Mouse (Mus musculus) hematopoietic stem cell, adult 5-6 weeks (primary cell): ENCODE measurements around the gene Ednrb. TPM values are rescaled to one million over a fixed set of nuclear protein-coding genes. Genes with fewer than 3 reads are reported as not detected.
A peak's percentile ranks its signal among the peaks of the same experiment; 100 is the strongest.

ENCODE experiments used
- ATAC-seq, 2 experiments: fragments of 125-278 bp in 1 of 2; replicated peaks in 1 of 2; 2 replicates each; pipeline ENCODE4 v1.8.0; 2016 to 2017; ENCODE audit warnings: inconsistent platforms in 2 of 2, mild to moderate bottlenecking in 2 of 2, moderate number of reproducible peaks in 2 of 2, low read depth in 1 of 2, moderate TSS enrichment in 1 of 2; ENCODE audit not compliant: low FRiP score in 2 of 2, poor library complexity in 2 of 2, severe bottlenecking in 2 of 2, insufficient read depth in 1 of 2, low TSS enrichment in 1 of 2
- total RNA-seq: library from RNA; stranded (forward); fragments of 172-1452, 232-1000 nt; gene quantifications from 2 replicates; pipeline ENCODE4 v1.2.3, GENCODE M21; 2017

The Ednrb gene
- total RNA-seq, 1 experiment from 2014 or later, result 0.89 TPM

DNA sequence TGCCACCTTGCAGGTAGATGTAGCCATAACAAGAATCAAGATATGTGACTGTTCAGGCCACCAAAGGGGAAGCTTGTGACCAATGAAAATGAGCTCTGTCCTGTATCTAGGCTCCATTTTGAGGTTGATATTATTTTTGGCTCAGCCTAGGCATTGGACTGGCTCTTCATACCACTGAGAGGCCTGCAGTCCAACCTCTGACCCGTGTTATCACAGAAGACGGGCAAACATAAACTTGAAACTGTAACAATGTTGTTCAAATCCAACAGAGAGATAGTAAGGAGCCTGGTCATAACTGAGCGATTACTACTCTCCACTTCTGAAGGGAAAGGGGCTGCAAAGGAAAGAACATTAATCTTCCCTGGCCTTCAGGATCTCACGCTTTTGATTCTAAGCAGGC lies 11.7 kb downstream of the Ednrb start:
- ATAC-seq, result no peak

DNA sequence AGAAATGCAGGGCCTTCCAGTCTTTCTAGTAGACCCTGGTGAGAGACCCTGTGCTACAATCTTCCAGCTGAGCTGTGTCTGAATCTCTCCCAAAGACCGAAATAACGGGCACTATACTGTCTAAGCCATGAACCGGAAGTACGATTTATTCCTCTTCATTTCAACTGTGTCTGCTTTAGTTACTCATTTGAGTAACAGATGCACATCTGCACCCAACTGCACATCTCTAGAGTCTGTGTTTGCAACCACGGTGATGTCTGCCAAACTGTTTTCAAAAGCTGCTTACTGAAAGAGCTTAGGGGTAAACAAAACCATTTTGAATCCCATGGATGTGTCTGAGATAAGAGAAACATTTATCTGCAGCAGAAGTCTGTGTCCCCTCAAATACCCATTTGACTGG lies 13.2 kb downstream of the Ednrb start:
- ATAC-seq, result no peak

DNA sequence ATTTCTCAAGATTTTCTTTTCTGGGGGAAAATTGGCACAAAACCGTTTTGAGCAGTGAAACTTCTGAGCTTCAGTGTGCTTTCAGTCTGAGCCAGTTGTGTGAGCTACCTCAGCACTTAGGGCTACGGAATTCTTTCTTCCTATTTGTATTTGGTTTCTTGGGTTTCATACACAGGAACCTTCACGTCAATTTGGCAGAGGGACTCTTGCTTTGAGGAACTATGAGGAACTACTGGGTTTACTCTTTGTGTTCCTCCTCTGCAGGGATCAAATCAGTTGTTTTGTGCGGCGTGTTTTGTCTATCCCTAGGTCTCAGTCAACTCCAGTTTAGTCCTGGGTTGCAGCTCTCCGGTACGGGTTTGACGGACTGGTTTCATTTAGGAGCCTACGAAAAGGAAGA lies 17.9 kb downstream of the Ednrb start:
- ATAC-seq, result peak; percentile 73 to 85

DNA sequence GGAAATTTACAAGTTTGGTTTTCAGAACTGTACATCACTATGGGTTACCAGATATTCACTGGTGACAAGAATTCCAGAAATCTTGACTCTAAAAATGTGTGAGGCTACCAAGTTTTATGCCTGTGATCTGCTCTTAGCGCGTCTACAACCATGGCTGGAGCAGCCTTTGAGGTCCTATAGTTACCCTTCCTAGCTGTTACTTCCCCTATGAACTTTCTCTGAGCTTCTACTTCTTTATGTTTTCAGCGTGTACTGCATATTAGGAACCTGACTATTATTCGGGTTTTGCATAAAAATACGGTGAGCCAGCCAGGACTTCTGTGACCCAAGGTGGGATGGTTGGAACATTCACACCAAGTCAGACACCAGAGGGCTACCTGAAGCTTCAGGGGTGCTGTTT lies 18.3 kb downstream of the Ednrb start:
- ATAC-seq, result peak; percentile 29 to 54; a peak in 1 of 4 replicates

DNA sequence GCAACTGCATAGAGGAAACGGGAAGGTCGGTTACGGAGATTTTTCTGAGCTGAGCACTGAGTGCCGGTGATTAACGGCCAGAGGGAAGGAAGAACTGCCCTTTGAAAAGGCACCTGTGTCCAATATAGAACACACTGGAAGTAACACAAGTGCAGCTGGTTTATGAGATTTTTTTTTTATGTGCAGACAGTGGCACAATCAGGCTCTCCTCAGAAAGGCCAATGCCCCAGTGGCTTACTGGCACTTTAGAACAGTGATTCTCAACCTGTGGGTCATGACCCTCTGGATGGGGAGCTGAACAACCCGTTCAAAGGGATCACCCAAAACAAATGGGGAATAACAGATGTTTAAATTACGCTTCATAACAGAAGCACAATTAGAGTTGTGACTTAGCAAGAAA lies 20.7 kb downstream of the Ednrb start:
- ATAC-seq, result no peak

DNA sequence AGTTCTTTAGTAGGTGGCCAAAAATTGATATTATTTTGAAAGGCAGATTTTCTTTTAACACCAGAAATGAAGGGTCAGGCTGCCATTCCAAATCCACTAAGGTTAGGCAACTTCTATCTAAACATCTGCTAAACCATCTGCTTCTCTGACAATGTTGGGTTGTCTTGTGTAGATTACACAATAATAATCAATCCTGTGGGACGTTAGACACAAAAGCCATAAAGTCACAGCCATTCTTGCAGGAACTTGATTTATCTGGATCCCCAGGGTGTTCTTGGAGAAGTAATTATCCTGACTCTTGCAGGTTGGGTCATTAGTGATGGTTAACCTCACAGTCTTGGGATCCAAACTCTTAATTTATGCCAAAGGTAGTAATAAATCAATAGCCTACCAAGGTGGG lies 21.6 kb downstream of the Ednrb start:
- ATAC-seq, result no peak

DNA sequence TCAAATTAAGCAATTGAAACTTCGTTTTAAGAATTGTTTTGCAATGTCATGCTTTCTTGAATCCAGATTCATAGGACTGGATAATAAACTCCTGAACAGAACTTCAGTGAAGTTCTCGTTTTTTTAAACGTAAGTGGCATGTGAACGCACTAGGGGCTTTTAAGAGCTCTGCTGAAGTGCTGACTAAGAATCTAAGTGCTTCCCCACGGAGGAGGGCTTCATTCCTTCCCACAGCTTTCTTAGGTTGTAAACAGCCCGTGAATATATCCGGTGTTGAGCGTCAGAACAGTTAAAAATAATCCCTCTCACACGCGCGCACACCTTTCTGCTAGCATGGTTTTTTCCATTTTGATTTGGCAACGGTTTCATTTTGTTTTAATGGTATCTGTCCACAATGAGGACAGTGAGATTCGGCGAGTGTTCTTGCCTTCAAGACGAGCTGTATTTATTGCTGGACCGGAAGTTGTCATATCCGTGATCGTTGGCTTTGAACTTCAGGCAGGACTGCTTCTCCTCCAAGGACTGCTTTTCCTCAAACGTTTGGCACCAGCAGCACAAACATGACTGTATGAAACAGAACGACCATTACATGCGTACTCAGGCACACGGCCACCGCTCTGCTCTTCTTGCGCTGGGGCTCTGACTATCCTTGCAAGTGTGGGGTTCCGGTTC lies 27.4 kb downstream of the Ednrb start:
- peak; percentile 38 to 57 for ATAC-seq

DNA sequence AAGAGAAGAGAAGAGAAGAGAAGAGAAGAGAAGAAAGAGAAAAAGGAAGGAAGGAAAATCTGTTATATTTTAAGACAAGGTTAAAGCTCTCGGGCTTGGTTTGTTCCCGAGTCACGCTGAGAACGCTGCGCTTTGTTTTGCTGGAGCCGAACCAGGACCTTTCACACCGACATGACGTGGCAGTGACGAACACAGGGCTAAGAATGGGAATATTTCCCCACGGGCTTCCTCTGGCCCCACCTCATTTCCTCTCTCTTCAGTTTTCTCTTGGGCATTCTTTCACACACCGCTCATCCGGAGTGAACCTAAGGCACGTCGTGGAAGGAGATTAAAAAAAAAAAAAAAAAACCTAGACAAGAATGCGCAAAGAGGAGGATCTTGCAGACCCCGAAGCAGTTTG lies 28.7 kb downstream of the Ednrb start:
- peak; percentile 29 to 37; a peak in 2 of 4 replicates for ATAC-seq

DNA sequence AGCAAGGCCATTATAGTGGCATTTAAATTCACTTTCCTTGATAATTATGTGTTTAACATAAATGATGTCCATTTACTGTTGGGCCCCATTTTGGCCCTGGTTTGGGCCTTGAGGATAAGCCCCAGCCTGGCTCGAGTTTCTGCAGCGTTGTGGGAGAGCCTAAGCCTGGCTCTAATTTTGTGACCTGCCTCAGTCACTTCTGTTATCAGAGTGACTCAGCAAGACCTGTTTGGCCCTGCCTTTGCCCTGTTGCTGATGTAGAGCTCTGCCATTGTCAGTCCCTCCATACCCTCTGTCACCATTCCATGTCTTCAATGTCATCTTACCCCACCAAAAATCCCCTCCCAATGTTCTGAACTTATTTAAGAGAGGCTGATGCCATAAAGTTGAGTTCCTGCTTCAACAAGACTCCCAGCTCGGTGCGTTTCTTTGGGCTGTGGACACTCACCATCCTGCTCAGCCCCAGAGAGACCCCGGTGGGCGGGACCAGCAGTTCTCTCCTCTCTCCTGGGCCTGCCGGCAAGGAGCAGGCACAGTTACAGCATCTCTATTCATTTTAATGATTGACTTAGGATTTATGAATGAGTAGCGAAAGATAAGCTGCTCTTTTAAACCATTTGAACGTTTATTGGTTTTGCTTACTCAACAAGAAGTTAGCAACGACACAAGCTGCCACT lies 30.0 kb downstream of the Ednrb start:
- ATAC-seq, result no peak

DNA sequence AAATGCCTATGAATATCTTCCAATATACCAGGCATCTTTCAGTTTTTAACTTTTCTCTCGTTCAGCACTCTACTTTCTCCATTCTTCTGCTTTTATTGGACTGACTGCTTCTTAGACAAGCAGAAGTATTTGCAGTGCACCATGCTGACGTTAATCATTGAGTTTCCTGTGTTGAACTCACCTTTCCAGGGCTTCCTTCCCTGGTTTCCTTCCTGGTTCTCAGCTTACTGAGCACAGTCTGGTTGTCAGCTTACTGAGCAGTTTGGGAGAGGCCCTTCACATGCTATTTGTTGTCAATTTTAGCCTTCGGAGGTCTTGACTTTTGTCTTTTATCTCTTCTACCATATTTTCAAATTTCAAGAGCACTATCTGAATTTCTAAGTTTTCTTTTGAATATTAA lies 31.0 kb downstream of the Ednrb start:
- ATAC-seq, result 0 out of 4 replicates have a peak, but pooled peaks have one; percentile 27 to 37

DNA sequence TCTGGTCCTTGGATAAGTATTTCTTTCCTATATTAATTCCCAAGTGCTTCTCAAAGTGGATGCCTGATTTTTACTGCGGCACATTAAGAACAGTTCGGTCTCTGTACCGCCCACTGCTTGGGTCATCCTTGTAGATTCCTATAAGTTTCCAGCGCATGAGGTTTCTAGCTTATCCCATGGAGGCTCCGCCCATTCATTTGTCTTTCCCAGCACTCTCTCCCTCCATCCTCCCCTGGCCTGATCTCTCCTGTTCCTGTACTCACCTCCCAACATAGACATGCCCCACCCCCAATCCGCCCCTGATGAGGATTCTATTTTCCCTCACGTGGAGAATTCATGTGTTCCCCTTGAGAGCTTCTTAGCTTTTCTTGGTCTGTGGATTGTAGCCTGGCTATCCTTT lies 32.9 kb downstream of the Ednrb start:
- ATAC-seq, result no peak

DNA sequence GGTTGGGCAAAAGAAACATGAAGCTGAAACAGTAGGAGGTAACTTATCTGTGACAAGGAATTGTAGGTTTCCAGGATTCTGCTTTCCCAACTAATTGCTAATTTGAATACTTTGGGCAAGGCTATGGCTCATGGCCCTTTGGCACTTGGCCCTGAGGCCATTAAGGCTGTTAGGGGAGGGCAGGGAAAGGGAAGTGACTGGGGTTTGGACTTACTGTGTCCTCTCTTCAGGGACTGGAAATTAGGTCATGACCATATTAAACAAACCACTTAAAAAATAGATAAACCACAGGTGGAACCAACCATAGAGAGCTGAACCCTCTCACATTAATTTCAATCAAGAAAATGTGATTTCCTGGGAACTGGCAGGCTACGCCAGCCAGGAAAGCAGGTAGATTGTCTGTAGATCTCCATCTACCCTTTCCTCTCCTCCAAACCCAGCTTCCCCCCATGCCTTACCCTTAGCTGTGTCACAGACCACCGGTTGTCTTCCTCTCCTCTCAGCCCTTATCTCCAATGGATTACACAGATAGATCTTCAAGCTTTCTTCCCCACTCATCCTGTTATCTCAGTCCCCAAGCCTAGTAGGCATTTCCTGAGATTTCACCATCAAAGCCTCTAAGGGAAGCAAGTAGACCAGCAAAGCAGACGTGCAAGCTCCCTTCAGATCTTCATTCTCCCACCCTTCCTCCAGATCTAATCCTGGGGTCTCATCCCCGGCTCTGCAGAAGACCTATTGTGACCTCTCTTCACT lies 40.1 kb downstream of the Ednrb start:
- no peak for ATAC-seq

DNA sequence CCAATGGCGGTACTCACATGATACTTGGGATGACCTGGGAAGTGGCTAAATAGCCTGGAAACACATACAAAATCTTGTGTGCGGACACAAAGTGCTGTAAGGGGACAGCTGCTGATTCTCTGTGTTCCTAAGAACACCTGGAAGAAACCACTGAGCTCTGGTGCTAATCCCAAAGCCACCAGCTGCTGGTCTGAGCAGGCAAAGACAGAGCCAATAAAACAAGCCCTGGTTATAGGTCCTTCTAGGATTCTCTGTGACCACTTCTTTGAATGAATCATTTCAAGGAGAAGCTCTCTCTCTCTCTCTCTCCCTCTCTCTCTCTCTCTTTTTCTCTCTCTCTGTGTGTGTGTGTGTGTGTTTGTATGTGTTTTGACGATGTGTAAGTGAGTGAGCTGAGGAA lies 47.1 kb downstream of the Ednrb start:
- ATAC-seq, result no peak

DNA sequence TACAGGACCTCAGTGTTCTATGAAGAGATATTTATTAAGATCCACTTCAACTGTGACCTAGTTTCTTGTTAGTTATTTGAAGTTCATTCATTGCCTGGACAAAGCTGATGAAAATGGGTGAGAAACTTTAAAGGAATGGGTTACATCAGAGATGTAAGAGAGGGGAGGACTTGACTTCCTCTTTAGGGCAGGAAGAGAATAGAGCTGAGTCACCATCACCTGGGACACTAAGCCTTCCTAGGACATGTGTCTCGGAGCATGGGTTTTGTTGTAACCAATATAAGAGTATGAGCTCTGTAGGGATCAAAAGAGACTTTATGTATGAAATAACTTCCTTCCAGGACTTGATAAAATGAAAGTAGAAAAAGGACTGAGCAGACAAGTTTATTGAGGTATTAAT lies 48.6 kb downstream of the Ednrb start:
- ATAC-seq, result peak; percentile 62 to 81; a peak in 3 of 4 replicates

DNA sequence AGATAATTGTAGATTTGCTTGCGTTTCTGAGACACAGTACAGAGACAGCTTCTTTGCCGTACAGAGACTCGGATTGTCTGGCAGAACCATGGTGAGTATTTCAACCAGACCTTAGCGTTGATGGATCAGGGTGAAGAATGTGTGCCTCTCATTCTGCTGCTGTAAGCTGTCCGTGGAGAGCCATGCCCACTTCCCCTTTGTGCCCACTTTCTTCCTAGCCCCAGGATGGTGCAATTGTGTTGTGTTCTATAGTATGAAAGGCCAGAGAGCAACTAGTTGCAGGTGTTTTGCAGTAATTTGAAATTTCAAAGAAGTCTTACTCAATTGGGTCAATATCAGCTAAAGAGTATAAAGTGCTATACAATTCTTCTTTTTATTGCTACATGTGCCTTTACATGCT lies 50.8 kb downstream of the Ednrb start:
- peak; percentile 68 to 73; a peak in 2 of 4 replicates for ATAC-seq

DNA sequence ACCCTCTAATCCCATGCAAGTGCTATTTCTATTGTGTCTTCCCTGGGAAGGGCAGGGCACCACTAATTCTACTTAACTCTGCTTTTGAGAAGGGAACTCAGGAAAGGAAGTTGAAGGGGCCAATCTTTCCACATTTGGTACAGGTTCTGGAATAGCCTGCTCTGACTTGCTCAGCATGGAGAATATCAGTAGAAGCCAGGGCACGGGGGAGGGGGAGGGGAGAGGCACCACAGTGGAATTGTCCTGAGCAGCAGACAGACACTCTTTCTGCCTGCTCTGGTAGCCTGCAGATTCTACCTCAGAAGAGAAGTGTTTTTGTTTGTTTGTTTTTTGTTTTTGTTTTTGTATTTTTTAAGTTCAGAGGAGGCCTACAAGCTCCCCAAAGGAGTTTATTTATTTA lies 51.5 kb downstream of the Ednrb start:
- no peak for ATAC-seq

DNA sequence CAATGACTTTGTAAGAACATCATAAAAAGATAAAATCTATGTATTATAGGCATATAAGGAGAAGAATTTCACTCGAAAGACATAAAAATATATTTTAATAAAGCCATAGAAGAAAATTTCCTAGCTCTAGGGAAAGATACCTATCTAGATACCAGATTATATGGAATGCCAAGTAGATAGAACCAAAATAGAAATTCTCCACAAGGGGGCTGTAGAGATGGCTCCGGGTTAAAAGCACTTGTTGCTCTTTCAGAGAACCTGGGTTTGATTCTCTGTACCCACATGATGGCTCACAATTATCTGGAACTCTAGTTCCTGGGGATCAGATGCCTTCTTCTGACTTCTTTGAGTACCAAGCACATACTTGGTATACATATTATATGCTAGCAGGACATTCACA lies 56.7 kb downstream of the Ednrb start:
- no peak for ATAC-seq
